Mouse (Mus musculus) gastrocnemius, postnatal 10 days (tissue): ENCODE data around the gene Olfr1188. TPM values are rescaled to one million over a fixed set of nuclear protein-coding genes. Genes with fewer than 3 reads are reported as not detected.
"Not testable (repeated sequence)": the region's sequence is repeated elsewhere in the genome, so short reads cannot be mapped to it uniquely, and the experiment has no call there.

ENCODE experiments used
- DNase-seq: peaks from one replicate; pipeline ENCODE4 v3.0.0; 2021; ENCODE audit warnings: mixed read lengths
- long read RNA-seq, 2 experiments: library from polyadenylated mRNA; stranded (forward); transcript quantifications; one replicate each; pipeline ENCODE4 v2.0.0; 2021
- total RNA-seq, 2 experiments: library from RNA; stranded (reverse); gene quantifications; 2 replicates each; pipeline ENCODE4 v1.2.3; 2021

Olfr1188 gene
- not detected for total RNA-seq
- long read RNA-seq, experiment 1, result 0 reads
- long read RNA-seq, experiment 2, result 0 reads

DNA sequence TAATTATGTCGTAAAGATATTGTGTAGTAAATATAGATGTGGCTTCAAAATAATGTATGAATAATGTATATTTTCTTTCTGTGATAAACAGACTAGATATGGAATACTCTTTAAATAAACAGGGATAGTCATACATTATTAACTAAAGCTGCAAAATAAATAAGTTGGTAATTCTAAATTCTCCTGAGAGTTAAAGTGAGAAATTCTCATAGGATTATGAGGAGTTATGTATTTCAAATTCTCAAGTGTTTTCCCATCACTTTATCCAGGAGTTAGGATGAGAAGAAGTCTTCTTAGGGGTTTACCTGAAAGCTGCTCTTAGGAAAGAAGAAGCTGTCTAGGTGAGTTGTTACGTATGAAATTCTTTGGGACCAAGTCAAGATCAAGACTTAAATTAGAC is at the start of gene Olfr1188:
Gene Olfr1188, plus strand, starts transcription at position 301 of the 400 bp plus-strand sequence.
- no peak for DNase-seq

GRCm38 (mm10) chr2:88518251-88518650 is 38.5 kb upstream of the Olfr1188 start, which contains the start of gene Olfr1186:
TSS of gene Olfr1186 (plus strand) at chr2:88518551.
- DNase-seq, result no peak

DNA sequence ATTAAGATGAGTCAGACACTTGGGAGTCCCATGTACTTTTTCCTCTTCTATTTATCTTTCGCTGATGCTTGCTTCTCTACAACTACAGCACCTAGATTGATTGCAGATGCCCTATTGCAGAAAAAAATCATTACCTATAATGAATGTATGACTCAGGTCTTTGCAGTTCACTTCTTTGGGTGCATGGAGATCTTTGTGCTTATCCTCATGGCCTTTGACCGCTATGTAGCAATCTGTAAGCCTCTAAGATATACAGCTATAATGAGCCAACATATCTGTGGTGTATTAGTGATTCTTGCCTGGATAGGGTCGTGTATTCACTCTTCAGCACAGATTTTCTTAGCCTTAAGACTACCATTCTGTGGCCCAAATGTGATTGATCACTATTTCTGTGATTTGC is 31.0 kb upstream of the Olfr1188 start:
- no peak for DNase-seq

DNA sequence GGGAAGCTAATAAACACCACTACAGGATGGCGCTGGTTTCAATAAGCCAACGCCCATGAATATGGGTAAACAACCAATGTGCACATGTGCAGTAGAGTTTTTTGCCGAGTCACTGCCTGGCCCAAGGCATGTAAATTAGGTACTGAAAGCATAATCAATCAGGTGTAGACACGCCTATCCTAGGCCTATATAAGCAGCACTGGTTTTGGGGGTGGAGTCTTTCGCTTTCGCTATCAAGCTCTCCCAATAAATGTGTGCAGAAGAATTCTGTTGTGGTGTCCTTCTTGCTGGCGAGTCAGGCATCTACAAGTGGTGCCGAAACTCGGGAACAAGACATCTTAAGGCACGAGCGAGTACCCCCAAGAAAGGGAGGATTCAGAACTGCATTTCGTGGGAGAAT is 16.0 kb downstream of the Olfr1188 start:
- not testable (repeated sequence) for DNase-seq

- DNase-seq, result no peak
Measured at GRCm38 (mm10) chr2:88586154-88586553, 29.4 kb downstream of the Olfr1188 start, which contains the start of gene Olfr1189. TSS of gene Olfr1189 (plus strand) at chr2:88586454.

Other genes starting within 250 kb of the Olfr1188 start
- gene Olfr1174-ps, start 241.8 kb upstream of the Olfr1188 start, total RNA-seq, result not detected
- gene Olfr1175-ps, start 229.7 kb upstream of the Olfr1188 start, total RNA-seq, result not detected
- not detected for gene Olfr1176, start 220.2 kb upstream of the Olfr1188 start, total RNA-seq
- gene Olfr1177-ps, start 210.4 kb upstream of the Olfr1188 start, total RNA-seq, result not detected
- not detected for gene Olfr1178, start 169.9 kb upstream of the Olfr1188 start, total RNA-seq
- not detected for gene Olfr1179, start 150.5 kb upstream of the Olfr1188 start, total RNA-seq
- gene Olfr1180, start 137.8 kb upstream of the Olfr1188 start, total RNA-seq, result not detected
- gene Olfr1181, start 130.8 kb upstream of the Olfr1188 start, total RNA-seq, result not detected
- not detected for gene Gm13757, start 107.8 kb upstream of the Olfr1188 start, total RNA-seq
- gene Olfr1183, start 102.1 kb upstream of the Olfr1188 start, total RNA-seq, result not detected
- gene Olfr1184, start 73.3 kb upstream of the Olfr1188 start, total RNA-seq, result not detected
- gene Olfr1185-ps1, start 63.6 kb upstream of the Olfr1188 start, total RNA-seq, result not detected
- not detected for gene Olfr1186, start 38.4 kb upstream of the Olfr1188 start, total RNA-seq
- not detected for gene Olfr1189, start 29.5 kb downstream of the Olfr1188 start, total RNA-seq
- not detected for gene Olfr1191-ps1, start 83.6 kb downstream of the Olfr1188 start, total RNA-seq
- gene Olfr1192-ps1, start 91.6 kb downstream of the Olfr1188 start, total RNA-seq, result not detected
- not detected for gene Olfr1193, start 118.7 kb downstream of the Olfr1188 start, total RNA-seq
- gene Olfr1195, start 132.3 kb downstream of the Olfr1188 start, total RNA-seq, result not detected
- gene Olfr1196, start 147.7 kb downstream of the Olfr1188 start, total RNA-seq, result not detected
- gene Olfr1197, start 175.4 kb downstream of the Olfr1188 start, total RNA-seq, result not detected
- gene Olfr1198, start 194.4 kb downstream of the Olfr1188 start, total RNA-seq, result not detected
- not detected for gene Olfr1199, start 203.5 kb downstream of the Olfr1188 start, total RNA-seq
- gene Olfr1200, start 213.6 kb downstream of the Olfr1188 start, total RNA-seq, result not detected
- gene Olfr1201, start 236.1 kb downstream of the Olfr1188 start, total RNA-seq, result not detected